Mouse (Mus musculus) adrenal gland, adult 8-10 months (tissue): ENCODE results near the gene Rab4b. TPM values are rescaled to one million over a fixed set of nuclear protein-coding genes. Genes with fewer than 3 reads are reported as not detected.

Experiments used
- DNase-seq: peaks from one replicate; pipeline ENCODE4 v3.0.0; 2022
- total RNA-seq, 4 experiments: library from RNA; stranded (reverse); gene quantifications; 2 replicates each; pipeline ENCODE4 v1.2.4; 2022

Gene Rab4b
- total RNA-seq, 4 experiments from 2014 or later: 60.6 to 88.0 (median 81.4) TPM

GRCm38 (mm10) chr7:27182498-27182897, 3.8 kb upstream of the Rab4b start:
- DNase-seq: no peak

- DNase-seq: no peak
Observed at GRCm38 (mm10) chr7:27180837-27181695, 2.4 kb upstream of the Rab4b start, which contains the start of the genes Gm21983 and Mia. Gene Gm21983, minus strand, starts transcription at chr7:27181086. Gene Mia, minus strand, starts transcription at chr7:27181157.

GRCm38 (mm10) chr7:27180036-27180435, 1.3 kb upstream of the Rab4b start:
- peak; percentile 45 for DNase-seq

GRCm38 (mm10) chr7:27179217-27179918, 672 bp upstream of the Rab4b start:
- DNase-seq: no peak

GRCm38 (mm10) chr7:27177942-27178323, 763 bp downstream of the Rab4b start:
- no peak for DNase-seq

GRCm38 (mm10) chr7:27174896-27175295, 3.8 kb downstream of the Rab4b start:
- no peak for DNase-seq

- no peak for DNase-seq
Observed at GRCm38 (mm10) chr7:27174496-27174895, 4.2 kb downstream of the Rab4b start.

- no peak for DNase-seq
Observed at GRCm38 (mm10) chr7:27170981-27171380, 7.7 kb downstream of the Rab4b start.

- DNase-seq: no peak
Observed at GRCm38 (mm10) chr7:27168371-27168770, 10.3 kb downstream of the Rab4b start.

GRCm38 (mm10) chr7:27167475-27168094, 11.1 kb downstream of the Rab4b start:
- DNase-seq: no peak

GRCm38 (mm10) chr7:27166614-27167474, 11.9 kb downstream of the Rab4b start, which contains the start of gene Egln2:
Gene Egln2, minus strand, starts transcription at chr7:27166802.
- DNase-seq: peak; percentile 93

GRCm38 (mm10) chr7:27166229-27166613, 12.5 kb downstream of the Rab4b start:
- DNase-seq: peak; percentile 89

GRCm38 (mm10) chr7:27165696-27166095, 13.0 kb downstream of the Rab4b start:
- DNase-seq: no peak

GRCm38 (mm10) chr7:27165007-27165655, 13.6 kb downstream of the Rab4b start:
- DNase-seq: peak; percentile 87

GRCm38 (mm10) chr7:27164112-27164947, 14.4 kb downstream of the Rab4b start:
- DNase-seq: peak; percentile 75

- DNase-seq: no peak
Observed at GRCm38 (mm10) chr7:27163450-27163805, 15.3 kb downstream of the Rab4b start.

GRCm38 (mm10) chr7:27162780-27163449, 15.8 kb downstream of the Rab4b start:
- no peak for DNase-seq

- peak; percentile 61 for DNase-seq
Observed at GRCm38 (mm10) chr7:27161744-27162143, 17.0 kb downstream of the Rab4b start.

GRCm38 (mm10) chr7:27160921-27161320, 17.8 kb downstream of the Rab4b start:
- DNase-seq: no peak

GRCm38 (mm10) chr7:27159882-27160281, 18.8 kb downstream of the Rab4b start:
- DNase-seq: peak; percentile 84
